Mouse (Mus musculus) R1 (cell line): ENCODE data around the gene Nup98.

Experiments used
- DNase-seq: peaks from one replicate; pipeline ENCODE4 v3.0.0-alpha.2; 2018; ENCODE audit warnings: low read depth, low spot score

Nup98 gene

GRCm38 (mm10) chr7:102229814-102230213 lies 19.8 kb upstream of the Nup98 start:
- DNase-seq: no peak

- no peak for DNase-seq
Measured at GRCm38 (mm10) chr7:102228049-102228670, 18.2 kb upstream of the Nup98 start.

- no peak for DNase-seq
Measured at GRCm38 (mm10) chr7:102226051-102226450, 16.1 kb upstream of the Nup98 start.

GRCm38 (mm10) chr7:102223883-102224738 lies 14.1 kb upstream of the Nup98 start:
- no peak for DNase-seq

GRCm38 (mm10) chr7:102222830-102223556 lies 13.0 kb upstream of the Nup98 start:
- peak; percentile 88 for DNase-seq

- DNase-seq: peak; percentile 86
Measured at GRCm38 (mm10) chr7:102222336-102222735, 12.4 kb upstream of the Nup98 start.

- no peak for DNase-seq
Measured at GRCm38 (mm10) chr7:102221899-102222298, 11.9 kb upstream of the Nup98 start.

- DNase-seq: peak; percentile 32
Measured at GRCm38 (mm10) chr7:102211071-102211470, 1.1 kb upstream of the Nup98 start.

- no peak for DNase-seq
Measured at GRCm38 (mm10) chr7:102208806-102209363, 1.1 kb downstream of the Nup98 start.

GRCm38 (mm10) chr7:102205646-102206045 lies 4.3 kb downstream of the Nup98 start:
- DNase-seq: peak; percentile 21

GRCm38 (mm10) chr7:102204296-102204857 lies 5.6 kb downstream of the Nup98 start:
- DNase-seq: no peak

- DNase-seq: peak; percentile 91
Measured at GRCm38 (mm10) chr7:102200996-102201785, 8.8 kb downstream of the Nup98 start.

GRCm38 (mm10) chr7:102200576-102200975 lies 9.4 kb downstream of the Nup98 start:
- DNase-seq: peak; percentile 84

- DNase-seq: no peak
Measured at GRCm38 (mm10) chr7:102192356-102192755, 17.6 kb downstream of the Nup98 start.

- no peak for DNase-seq
Measured at GRCm38 (mm10) chr7:102183849-102184248, 26.1 kb downstream of the Nup98 start.

- peak; percentile 53 for DNase-seq
Measured at GRCm38 (mm10) chr7:102170300-102170699, 39.7 kb downstream of the Nup98 start.

GRCm38 (mm10) chr7:102153691-102154090 lies 56.3 kb downstream of the Nup98 start:
- DNase-seq: no peak

GRCm38 (mm10) chr7:102137898-102138297 lies 72.1 kb downstream of the Nup98 start:
- no peak for DNase-seq

- DNase-seq: peak; percentile 67
Measured at GRCm38 (mm10) chr7:102137464-102137863, 72.5 kb downstream of the Nup98 start.

GRCm38 (mm10) chr7:102132395-102132794 lies 77.6 kb downstream of the Nup98 start:
- peak; percentile 72 for DNase-seq

GRCm38 (mm10) chr7:102120326-102120725 lies 89.7 kb downstream of the Nup98 start:
- no peak for DNase-seq
